Mouse (Mus musculus): ENCODE results near the gene Vopp1. TPM values are rescaled to one million over a fixed set of nuclear protein-coding genes. Genes with fewer than 3 reads are reported as not detected.
A peak's percentile ranks its signal among the peaks of the same experiment; 100 is the strongest.

The Vopp1 gene
- polyA plus RNA-seq, 1 experiment from 2014 or later, result 11.9 TPM

DNA sequence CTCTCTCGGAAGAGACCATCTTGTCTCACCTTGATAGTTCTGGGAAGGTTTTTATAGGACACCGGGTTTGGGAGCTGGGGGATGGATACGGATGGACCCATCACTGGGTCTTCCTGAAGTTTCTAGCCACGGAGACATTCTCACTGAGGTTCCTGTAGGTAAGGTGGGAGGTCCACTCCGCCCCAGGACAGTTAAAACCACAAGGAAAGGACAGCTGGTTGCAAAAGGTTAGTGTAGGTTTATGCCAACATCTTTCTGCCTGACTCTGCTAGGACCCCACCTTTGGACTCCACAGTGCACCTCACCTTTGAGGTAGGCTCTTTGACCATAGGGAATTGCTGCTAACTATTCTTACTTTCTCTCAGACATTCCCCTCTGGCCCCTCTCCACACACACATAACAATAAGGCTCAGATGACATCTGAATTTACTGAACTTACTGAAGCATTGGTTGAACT is 328 bp upstream of the Vopp1 start:
- H3K36me3 ChIP-seq (ENCODE audit: control insufficient read depth, insufficient read depth), result no peaks in the 10 kb centered on the region
- TF ChIP-seq CTCF (IDR thresholded peaks at IDR 0.05; ENCODE audit: low read depth), result no peak
- no peaks in the 10 kb centered on the region for H3K27me3 ChIP-seq (replicated peaks; ENCODE audit: control insufficient read depth, insufficient read depth, low read length)
- H3K4me2 ChIP-seq (replicated peaks; ENCODE audit: low read depth), result peak overlapping the region; percentile 85
- H3K4me1 ChIP-seq (replicated peaks; ENCODE audit: control insufficient read depth, insufficient read depth, low read length), result no peaks in the 10 kb centered on the region
- ATAC-seq, result peak; percentile 26; the same call in 1 of the 2 replicates
- peak overlapping the region; percentile 88; the same call in 1 of the 2 replicates for H3K27ac ChIP-seq (ENCODE audit: low read depth, low read length)
- WGBS, result under 1% methylated on average over 5 of the region's 5 CpGs
- no peaks in the 10 kb centered on the region for H3K9me3 ChIP-seq (ENCODE audit: control insufficient read depth)
- H3K9ac ChIP-seq (ENCODE audit: low read depth, low read length), result peak overlapping the region; percentile 85
- H3K4me3 ChIP-seq (ENCODE audit: low read depth, low read length), result peak overlapping the region; percentile 94

DNA sequence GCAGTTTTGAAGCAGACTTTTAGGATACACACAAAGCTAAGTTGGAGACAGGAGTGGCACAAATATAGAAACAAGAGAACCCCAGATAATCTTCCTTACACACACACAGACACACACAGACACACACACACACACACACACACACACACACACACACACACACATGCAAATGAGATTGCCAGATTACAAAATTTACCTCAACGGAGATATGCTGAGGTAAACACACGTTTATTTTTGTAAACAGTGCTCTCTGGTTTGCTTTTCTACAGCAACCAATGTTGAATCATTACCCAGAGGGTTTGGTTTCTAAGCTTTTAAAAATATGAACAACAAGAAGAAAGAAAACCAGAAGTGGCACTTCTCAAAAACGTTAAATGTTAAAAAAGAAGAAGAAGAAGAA is 1.5 kb downstream of the Vopp1 start:
- TF ChIP-seq CTCF (IDR thresholded peaks at IDR 0.05; ENCODE audit: low read depth), result no peak
- H3K4me3 ChIP-seq (ENCODE audit: low read depth, low read length), result no peak overlapping the region
- 5% methylated on average over 3 of the region's 3 CpGs for WGBS

DNA sequence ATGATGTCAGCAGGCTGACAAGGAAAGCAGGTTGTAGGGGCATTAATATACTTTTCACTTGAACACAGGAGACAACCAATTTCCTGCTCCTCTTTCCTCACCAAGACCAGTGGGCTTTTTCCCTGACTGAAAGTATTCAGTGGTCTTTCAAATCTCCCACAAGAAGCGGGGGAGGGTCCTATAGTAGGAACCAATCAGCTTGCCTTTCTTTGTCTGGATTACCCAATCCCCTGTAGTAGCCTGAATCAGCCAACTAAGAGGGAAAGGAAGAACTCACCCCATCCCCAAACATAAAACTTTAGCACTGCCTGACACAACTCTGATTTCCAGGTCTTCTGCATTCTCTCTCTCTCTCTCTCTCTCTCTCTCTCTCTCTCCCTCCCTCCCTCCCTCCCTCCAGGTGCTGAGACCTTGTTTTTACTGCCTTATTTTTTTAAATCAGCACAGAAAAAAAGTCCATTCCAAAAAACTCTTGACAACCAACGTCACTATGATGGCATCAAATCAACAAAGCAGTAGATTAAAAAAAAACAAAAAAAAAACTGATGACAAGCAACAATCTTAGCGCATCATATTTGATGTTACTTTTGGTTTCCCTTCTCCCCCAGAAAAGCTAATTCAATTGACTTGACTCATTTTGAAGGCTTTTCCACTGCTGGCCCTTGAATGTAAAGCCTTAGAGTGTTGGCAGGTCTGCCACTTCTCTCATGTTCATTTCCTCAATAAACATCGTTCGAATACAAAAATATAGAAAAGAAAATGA is 2.1 kb downstream of the Vopp1 start:
- no peak overlapping the region for H3K4me3 ChIP-seq (ENCODE audit: low read depth, low read length)
- TF ChIP-seq CTCF (IDR thresholded peaks at IDR 0.05; ENCODE audit: low read depth), result no peak
- H3K4me2 ChIP-seq (replicated peaks; ENCODE audit: low read depth), result peak overlapping the region; percentile 41; the same call in 1 of the 2 replicates
- no peaks in the 10 kb centered on the region for H3K27me3 ChIP-seq (replicated peaks; ENCODE audit: control insufficient read depth, insufficient read depth, low read length)
- 58% methylated on average over 5 of the region's 5 CpGs for WGBS
- H3K9ac ChIP-seq (ENCODE audit: low read depth, low read length), result no peak overlapping the region
- H3K36me3 ChIP-seq (ENCODE audit: control insufficient read depth, insufficient read depth), result no peaks in the 10 kb centered on the region
- ATAC-seq, result no peak
- no peak overlapping the region for H3K27ac ChIP-seq (ENCODE audit: low read depth, low read length)
- H3K4me1 ChIP-seq (replicated peaks; ENCODE audit: control insufficient read depth, insufficient read depth, low read length), result no peaks in the 10 kb centered on the region
- H3K9me3 ChIP-seq (ENCODE audit: control insufficient read depth), result no peaks in the 10 kb centered on the region

More for the DNA sequence above, 1.5 kb downstream of the Vopp1 start:
- no peaks in the 10 kb centered on the region for H3K27me3 ChIP-seq (replicated peaks; ENCODE audit: control insufficient read depth, insufficient read depth, low read length)
- H3K27ac ChIP-seq (ENCODE audit: low read depth, low read length), result no peak overlapping the region
- H3K9ac ChIP-seq (ENCODE audit: low read depth, low read length), result no peak overlapping the region
- ATAC-seq, result no peak
- H3K4me2 ChIP-seq (replicated peaks; ENCODE audit: low read depth), result peak overlapping the region; percentile 41
- H3K36me3 ChIP-seq (ENCODE audit: control insufficient read depth, insufficient read depth), result no peaks in the 10 kb centered on the region
- no peaks in the 10 kb centered on the region for H3K9me3 ChIP-seq (ENCODE audit: control insufficient read depth)
- H3K4me1 ChIP-seq (replicated peaks; ENCODE audit: control insufficient read depth, insufficient read depth, low read length), result no peaks in the 10 kb centered on the region

DNA sequence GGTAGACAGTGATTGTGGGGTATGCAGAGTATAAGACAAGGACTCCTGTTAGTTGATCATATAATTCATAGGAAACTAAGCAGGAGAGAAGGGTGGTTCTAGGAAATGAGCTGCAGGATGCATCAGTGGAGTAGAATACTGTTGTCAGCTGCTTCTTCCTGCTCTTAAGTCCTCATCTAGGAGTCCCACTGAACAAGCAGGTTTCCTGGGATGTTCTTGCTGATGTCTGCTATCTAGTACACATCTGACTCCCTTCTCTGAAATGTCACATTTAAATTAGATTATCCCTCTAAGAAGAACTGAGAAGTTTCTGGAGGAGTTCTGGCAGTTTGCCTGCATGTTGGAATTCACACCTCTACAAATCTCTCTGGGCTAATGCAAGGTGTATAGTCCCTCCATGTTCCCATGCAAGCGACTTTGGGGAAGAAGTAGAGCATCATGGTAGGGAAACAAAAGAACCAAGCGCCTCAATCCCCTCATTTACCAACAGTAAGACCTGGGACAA is 10.5 kb downstream of the Vopp1 start:
- WGBS, result 88% methylated on average over 2 of the region's 2 CpGs
- no peak for ATAC-seq
- Histone ChIP-seq H3K9me3 (ENCODE audit: control insufficient read depth) (no peaks in the 10 kb centered on the region), H3K27me3 (replicated peaks; ENCODE audit: control insufficient read depth, insufficient read depth, low read length) (no peaks in the 10 kb centered on the region), H3K36me3 (ENCODE audit: control insufficient read depth, insufficient read depth) (no peaks in the 10 kb centered on the region), H3K4me3 (ENCODE audit: low read depth, low read length) (no peak overlapping the region), H3K4me2 (replicated peaks; ENCODE audit: low read depth) (no peak overlapping the region), H3K4me1 (replicated peaks; ENCODE audit: control insufficient read depth, insufficient read depth, low read length) (no peaks in the 10 kb centered on the region), H3K9ac (ENCODE audit: low read depth, low read length) (no peak overlapping the region), H3K27ac (ENCODE audit: low read depth, low read length) (no peak overlapping the region)
- no peak for TF ChIP-seq CTCF (IDR thresholded peaks at IDR 0.05; ENCODE audit: low read depth)

DNA sequence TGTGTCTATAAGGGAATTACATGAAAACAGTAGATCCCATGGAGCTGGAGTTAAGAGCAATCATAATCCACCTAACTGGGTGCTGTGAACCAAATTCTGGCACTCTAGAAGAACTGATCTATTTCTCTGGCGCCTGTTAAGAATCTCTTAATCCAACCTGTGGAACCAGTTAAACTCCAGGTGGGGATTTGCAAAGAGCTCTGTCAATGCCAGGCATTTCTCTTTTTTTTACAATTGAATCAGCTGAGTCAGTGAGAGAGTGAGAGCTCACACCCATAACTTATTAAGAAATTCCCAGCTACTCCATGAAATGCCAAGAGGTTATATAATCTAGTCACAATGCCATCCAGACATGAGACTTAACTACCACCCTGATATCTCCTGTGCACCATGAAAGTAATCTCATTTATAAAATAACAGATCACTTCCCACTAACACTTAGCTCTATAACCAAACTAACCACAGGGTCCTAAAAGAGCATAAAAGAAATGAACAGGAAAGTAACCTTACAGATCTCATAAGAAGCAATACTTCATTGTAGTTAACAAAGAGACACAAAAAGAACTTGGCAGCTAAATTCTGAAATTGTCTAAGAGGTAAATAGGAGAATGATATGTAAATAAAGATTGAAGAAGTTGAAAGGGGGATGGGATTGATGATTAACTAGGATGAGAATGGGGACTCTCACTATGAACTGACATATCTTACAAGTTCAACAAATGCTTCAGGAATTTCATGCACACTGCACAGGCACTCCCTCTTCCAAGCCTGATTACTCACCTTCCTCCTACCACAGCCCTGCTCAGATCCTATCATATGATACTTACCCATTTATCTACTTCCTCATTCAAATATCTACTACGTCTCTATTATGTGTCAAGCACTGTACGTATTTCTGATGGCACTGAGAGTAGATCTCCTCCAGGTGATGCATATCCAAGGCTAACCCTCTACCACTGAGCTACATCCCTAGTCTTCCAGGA is 12.9 kb downstream of the Vopp1 start:
- Histone ChIP-seq H3K9me3 (ENCODE audit: control insufficient read depth) (no peaks in the 10 kb centered on the region), H3K9ac (ENCODE audit: low read depth, low read length) (no peak overlapping the region), H3K4me3 (ENCODE audit: low read depth, low read length) (no peak overlapping the region), H3K4me2 (replicated peaks; ENCODE audit: low read depth) (no peak overlapping the region), H3K36me3 (ENCODE audit: control insufficient read depth, insufficient read depth) (no peaks in the 10 kb centered on the region), H3K27me3 (replicated peaks; ENCODE audit: control insufficient read depth, insufficient read depth, low read length) (no peaks in the 10 kb centered on the region), H3K4me1 (replicated peaks; ENCODE audit: control insufficient read depth, insufficient read depth, low read length) (no peaks in the 10 kb centered on the region), H3K27ac (ENCODE audit: low read depth, low read length) (no peak overlapping the region)
- peak; percentile 56 for ATAC-seq
- WGBS, result 43% methylated on average over 3 of the region's 3 CpGs
- no peak for TF ChIP-seq CTCF (IDR thresholded peaks at IDR 0.05; ENCODE audit: low read depth)

All from intestine, postnatal 0 days (tissue).